Mouse (Mus musculus): ENCODE results near the gene Syn2.

GRCm38 (mm10) chr6:115260507-115260906 lies 125.8 kb downstream of the Syn2 start:
- TF ChIP-seq CTCF (IDR thresholded peaks at IDR 0.05; ENCODE audit: borderline replicate concordance, extremely low read depth, insufficient read depth, insufficient read length) (no peak), POLR2A (IDR thresholded peaks at IDR 0.05; ENCODE audit: borderline replicate concordance, extremely low read depth, insufficient read depth, insufficient read length, poor library complexity, severe bottlenecking) (no peak)
